Mouse (Mus musculus) embryonic fibroblast, embryonic 13.5 days (primary cell): ENCODE measurements around the gene Sncb.

Experiments
- CTCF ChIP-seq: IDR thresholded peaks from 2 replicates; pipeline ENCODE4 v1.5.1; 2011; ENCODE audit warnings: mild to moderate bottlenecking, control low read depth, low read length, moderate library complexity, borderline replicate concordance; ENCODE audit not compliant: insufficient read depth
- POLR2A ChIP-seq: IDR thresholded peaks from 2 replicates; pipeline ENCODE4 v1.6.1; 2011; ENCODE audit warnings: low read depth, mild to moderate bottlenecking, control low read depth, low read length, moderate library complexity

GRCm38 (mm10) chr13:54797861-54798643 lies 31.7 kb upstream of the Sncb start:
- TF ChIP-seq CTCF: no peak
- TF ChIP-seq POLR2A: no peak
